In the genomic region with DNA sequence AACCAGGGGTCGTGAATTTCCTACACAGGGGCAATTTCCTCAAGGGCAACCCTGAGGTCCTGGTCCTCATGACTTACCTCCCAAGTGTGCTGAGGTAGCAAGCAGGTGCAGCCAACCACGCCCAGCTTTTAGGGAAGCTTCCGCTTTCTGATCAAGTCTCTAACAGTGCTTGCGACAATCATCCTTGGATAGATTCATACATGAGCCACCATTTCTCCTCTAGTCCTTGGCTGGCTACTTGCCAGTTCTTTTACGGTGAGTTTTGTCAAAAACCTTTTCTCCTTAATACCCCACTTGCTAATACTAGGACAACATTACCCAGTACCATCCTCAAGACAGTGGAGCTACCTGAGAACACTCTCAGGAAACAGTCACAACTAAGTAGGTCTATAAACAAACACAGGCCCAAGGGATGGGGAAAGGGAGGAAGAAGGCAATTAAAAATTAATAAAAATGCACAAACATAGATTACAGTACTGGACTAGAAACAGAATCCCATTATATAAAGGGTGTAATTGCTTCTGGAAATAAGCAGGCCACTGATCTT, we compare ENCODE assay signal across 13 mouse cellular contexts. TPM values are rescaled to one million over a fixed set of nuclear protein-coding genes. Genes with fewer than 3 reads are reported as not detected.
A peak's percentile ranks its signal among the peaks of the same experiment; 100 is the strongest.
DNase-seq lines count a peak whose midpoint lies in the region; ATAC-seq and TF ChIP-seq lines count a peak whose summit lies in the region.
"Had no signal": no experiment of that assay in that cellular context is flagged by ENCODE, and none has a peak within 500 bp of the region (broad histone marks: within the 10 kb centered on the region; RNA-seq: fewer than 3 reads in every experiment).

No protein-coding gene starts in this region.

- no peak for TF ChIP-seq EP300 in heart, postnatal 0 days (IDR thresholded peaks at IDR 0.05; ENCODE audit: low read depth)

- no peaks in the 10 kb centered on the region for H3K27me3 ChIP-seq in heart, postnatal 0 days (ENCODE audit: control insufficient read depth, insufficient read depth, low read length)
- H3K27me3 ChIP-seq: lung, embryonic 15.5 days had no signal

- no peak overlapping the region for H3K9ac ChIP-seq in heart, postnatal 0 days (replicated peaks; ENCODE audit: low read depth, low read length)
- H3K9ac ChIP-seq: lung, embryonic 15.5 days had no signal

- 64% methylated on average over 5 of the region's 5 CpGs for WGBS in heart, postnatal 0 days

- H3K36me3 ChIP-seq in heart, postnatal 0 days (replicated peaks; ENCODE audit: control insufficient read depth, insufficient read depth, low read length): no peaks in the 10 kb centered on the region
- H3K36me3 ChIP-seq: hindbrain, embryonic 10.5 days; lung, embryonic 15.5 days had no signal

- no peak for ATAC-seq in heart, postnatal 0 days (ENCODE audit: insufficient read depth, low read depth)
- peak; percentile 41 for ATAC-seq in megakaryocyte, adult 5-6 weeks (ENCODE audit: poor library complexity, severe bottlenecking)

- no peak for DNase-seq in heart, postnatal 0 days (ENCODE audit: low spot score)
- no peak for DNase-seq in heart, postnatal 25 days (ENCODE audit: low spot score)
- peak; percentile 60 for DNase-seq in CD4-positive helper T cell, adult 2 months (ENCODE audit: low read depth, low spot score)
- DNase-seq in embryo, embryonic 9.5 days (ENCODE audit: extremely low spot score): no peak
- DNase-seq in right cerebral cortex, adult 2 months (ENCODE audit: low spot score in 2 of 2): no peak
- DNase-seq in left cerebral cortex, adult 8-10 months (ENCODE audit: low spot score in 2 of 2): no peak
- DNase-seq: adrenal gland, postnatal 10 days; cerebellum, postnatal 10 days; layer of hippocampus, adult 9-11 months had no signal

- peaks cover 61% of the 10 kb centered on the region for H3K4me1 ChIP-seq in heart, postnatal 0 days (ENCODE audit: control insufficient read depth, insufficient read depth)
- H3K4me1 ChIP-seq in brown adipose tissue, adult 24 weeks (ENCODE audit: control insufficient read depth, insufficient read depth, insufficient read length, low read length): peaks cover 64% of the 10 kb centered on the region

- intact Hi-C loops in heart, postnatal 25 days (cut with DNase I): loop anchor here (5.0 kb wide), 1 partner anchor 86 kb away; no protein-coding TSS in a partner anchor

- no peak for TF ChIP-seq CTCF in heart, postnatal 0 days (IDR thresholded peaks at IDR 0.05; ENCODE audit: low read depth)

- peak overlapping the region; percentile 61 for H3K27ac ChIP-seq in heart, postnatal 0 days (ENCODE audit: low read depth)
- peak overlapping the region; percentile 5; the same call in 1 of the 2 replicates for H3K27ac ChIP-seq in brown adipose tissue, adult 24 weeks (replicated peaks; ENCODE audit: low read depth, low read length)
- H3K27ac ChIP-seq: hindbrain, embryonic 10.5 days; lung, embryonic 15.5 days had no signal

- H3K9me3 ChIP-seq in heart, postnatal 0 days (replicated peaks; ENCODE audit: control insufficient read depth, low read length): no peaks in the 10 kb centered on the region
- H3K9me3 ChIP-seq: hindbrain, embryonic 10.5 days; lung, embryonic 15.5 days had no signal

- H3K4me3 ChIP-seq in heart, postnatal 0 days (ENCODE audit: low read depth, low read length): no peak overlapping the region
- no peak overlapping the region for H3K4me3 ChIP-seq in brown adipose tissue, adult 24 weeks (ENCODE audit: insufficient read depth, low read depth, low read length)
- H3K4me3 ChIP-seq: hindbrain, embryonic 10.5 days; lung, embryonic 15.5 days had no signal

- H3K4me2 ChIP-seq in heart, postnatal 0 days (ENCODE audit: low read depth, low read length): no peak overlapping the region
- H3K4me2 ChIP-seq: lung, embryonic 15.5 days had no signal

RNA-seq across cellular contexts. Expression of a gene that starts 12.0 kb away (rescaled TPM):
- 14.3 and 22.6 TPM in 2 replicates for total RNA-seq in heart, postnatal 0 days (2014; rRNA removed; ENCODE audit: low replicate concordance)
- 5.1 and 5.9 TPM in 2 replicates for polyA plus RNA-seq in heart, postnatal 0 days (2015; fragmentation: Nextera tagmentation; extraction: Ambion mirVana)
- total RNA-seq in heart, postnatal 25 days (2021): 1 to 10 TPM; 4.8 to 6.0 TPM
- polyA plus RNA-seq in brown adipose tissue, adult 24 weeks (2012; ENCODE audit: insufficient read depth, insufficient read length, missing spikeins): not detected in 2 replicates
- total RNA-seq in megakaryocyte, adult 5-6 weeks (2015): 8.3 and 13.0 TPM in 2 replicates
- total RNA-seq in megakaryocyte, adult 5-6 weeks (2017): 20.8 and 28.9 TPM in 2 replicates
- total RNA-seq in left cerebral cortex, adult 8-10 months (2022): 10 to 100 TPM in 3 of 4 experiments, 1 to 10 TPM in 1; 6.2 to 24.7 (median 14.2) TPM
